Mouse (Mus musculus) stomach, embryonic 15.5 days (tissue): Measurements from ENCODE around the gene Eci3. TPM values are rescaled to one million over a fixed set of nuclear protein-coding genes. Genes with fewer than 3 reads are reported as not detected.
"Not testable (repeated sequence)": the region's sequence is repeated elsewhere in the genome, so short reads cannot be mapped to it uniquely, and the experiment has no call there.

Experiments
- ATAC-seq: fragments of 200-750 bp; cut with Nextera tagmentation; 2 replicates; pipeline ENCODE4 v1.8.0; 2017; ENCODE audit warnings: low read depth, moderate number of reproducible peaks, moderate TSS enrichment; ENCODE audit not compliant: insufficient read depth, low FRiP score
- H3K27ac ChIP-seq: fragments of 300-500 bp; sonication (generic); 2 replicates; pipeline ENCODE4 v1.5.1; 2015; ENCODE audit warnings: mild to moderate bottlenecking, inconsistent platforms
- H3K27me3 ChIP-seq: fragments of 300-500 bp; sonication (generic); replicated peaks from 2 replicates; pipeline ENCODE4 v1.6.1; 2015; ENCODE audit warnings: inconsistent platforms
- H3K36me3 ChIP-seq: fragments of 300-500 bp; sonication (generic); 2 replicates; pipeline ENCODE4 v1.6.1; 2015; ENCODE audit warnings: inconsistent platforms
- H3K4me1 ChIP-seq: fragments of 300-500 bp; sonication (generic); 2 replicates; pipeline ENCODE4 v1.6.1; 2015; ENCODE audit warnings: inconsistent platforms
- H3K4me2 ChIP-seq: fragments of 300-500 bp; sonication (generic); 2 replicates; pipeline ENCODE4 v1.6.1; 2015; ENCODE audit warnings: mild to moderate bottlenecking, inconsistent platforms
- H3K4me3 ChIP-seq: fragments of 300-500 bp; sonication (generic); replicated peaks from 2 replicates; pipeline ENCODE4 v1.5.1; 2015; ENCODE audit warnings: inconsistent platforms
- H3K9ac ChIP-seq: fragments of 300-500 bp; sonication (generic); 2 replicates; pipeline ENCODE4 v1.6.1; 2015; ENCODE audit warnings: inconsistent platforms
- H3K9me3 ChIP-seq: fragments of 300-500 bp; sonication (generic); 2 replicates; pipeline ENCODE4 v1.6.1; 2016; ENCODE audit warnings: inconsistent platforms
- WGBS: fragments of 180-500 bp; shearing (Covaris S2); methylation state at CpG from one replicate; pipeline ENCODE4 v1.1.7; 2015; 5-methylcytosine and 5-hydroxymethylcytosine counted together
- polyA plus RNA-seq: library from polyadenylated mRNA; unstranded; fragments of >200 nt; fragmentation: Nextera tagmentation; extraction: Ambion mirVana; gene quantifications from 2 replicates; pipeline ENCODE4 v1.2.1, GENCODE M21; 2015

The Eci3 gene
- polyA plus RNA-seq, 1 experiment from 2014 or later, result 1.2 TPM

- no peaks in the 10 kb centered on the region for H3K4me1 ChIP-seq
- H3K27ac ChIP-seq, result no peak overlapping the region
- H3K9me3 ChIP-seq, result no peaks in the 10 kb centered on the region
- 10% methylated on average over 1 of the region's 1 CpGs for WGBS
- no peak overlapping the region for H3K9ac ChIP-seq
- no peak for ATAC-seq
- H3K27me3 ChIP-seq, result no peaks in the 10 kb centered on the region
- no peak overlapping the region for H3K4me2 ChIP-seq
- no peak overlapping the region for H3K4me3 ChIP-seq
- H3K36me3 ChIP-seq, result peaks cover 14% of the 10 kb centered on the region
Measured at GRCm38 (mm10) chr13:34973149-34973548, 9.5 kb upstream of the Eci3 start.

GRCm38 (mm10) chr13:34972456-34972855 is 8.8 kb upstream of the Eci3 start:
- not testable (repeated sequence) for H3K27me3 ChIP-seq, H3K4me3 ChIP-seq, H3K9me3 ChIP-seq, H3K9ac ChIP-seq, ATAC-seq, H3K36me3 ChIP-seq, H3K4me2 ChIP-seq, H3K27ac ChIP-seq, H3K4me1 ChIP-seq

GRCm38 (mm10) chr13:34965647-34966046 is 2.0 kb upstream of the Eci3 start:
- H3K36me3 ChIP-seq, H3K4me3 ChIP-seq, H3K4me2 ChIP-seq, H3K27me3 ChIP-seq, H3K27ac ChIP-seq, H3K4me1 ChIP-seq, H3K9me3 ChIP-seq, H3K9ac ChIP-seq: not testable (repeated sequence)
- 0 out of 2 replicates have a peak, but pooled peaks have one; percentile 22 for ATAC-seq
- 73% methylated on average over 9 of the region's 9 CpGs for WGBS

GRCm38 (mm10) chr13:34964866-34965265 is 1.3 kb upstream of the Eci3 start:
- H3K36me3 ChIP-seq, result no peaks in the 10 kb centered on the region
- no peak overlapping the region for H3K27ac ChIP-seq
- ATAC-seq, result no peak
- H3K4me2 ChIP-seq, result peak overlapping the region; percentile 81
- peaks cover 9% of the 10 kb centered on the region; the same call in 1 of the 2 replicates for H3K4me1 ChIP-seq
- H3K27me3 ChIP-seq, result peaks cover 7% of the 10 kb centered on the region; the same call in 1 of the 2 replicates
- no peak overlapping the region for H3K9ac ChIP-seq
- H3K9me3 ChIP-seq, result no peaks in the 10 kb centered on the region
- H3K4me3 ChIP-seq, result peak overlapping the region; percentile 45
- WGBS, result 10% methylated on average over 5 of the region's 5 CpGs

- Histone ChIP-seq H3K4me3 (peak overlapping the region; percentile 45), H3K27me3 (peaks cover 7% of the 10 kb centered on the region; the same call in 1 of the 2 replicates), H3K36me3 (no peaks in the 10 kb centered on the region), H3K4me2 (peak overlapping the region; percentile 81), H3K9ac (no peak overlapping the region), H3K27ac (no peak overlapping the region), H3K9me3 (no peaks in the 10 kb centered on the region), H3K4me1 (peaks cover 9% of the 10 kb centered on the region; the same call in 1 of the 2 replicates)
- WGBS, result 7% methylated on average over 14 of the region's 14 CpGs
- ATAC-seq, result no peak
Measured at GRCm38 (mm10) chr13:34964419-34964818, 809 bp upstream of the Eci3 start.

- 78% methylated on average over 4 of the region's 4 CpGs for WGBS
- no peaks in the 10 kb centered on the region for H3K9me3 ChIP-seq
- no peak overlapping the region for H3K9ac ChIP-seq
- peaks cover 9% of the 10 kb centered on the region; the same call in 1 of the 2 replicates for H3K4me1 ChIP-seq
- H3K4me3 ChIP-seq, result no peak overlapping the region
- ATAC-seq, result no peak
- H3K27me3 ChIP-seq, result peaks cover 7% of the 10 kb centered on the region; the same call in 1 of the 2 replicates
- H3K36me3 ChIP-seq, result no peaks in the 10 kb centered on the region
- no peak overlapping the region for H3K27ac ChIP-seq
- H3K4me2 ChIP-seq, result no peak overlapping the region
Measured at GRCm38 (mm10) chr13:34960996-34961770, 2.4 kb downstream of the Eci3 start.

GRCm38 (mm10) chr13:34958158-34958557 is 5.5 kb downstream of the Eci3 start:
- WGBS, result 92% methylated on average over 3 of the region's 3 CpGs
- not testable (repeated sequence) for H3K4me3 ChIP-seq, H3K27ac ChIP-seq, H3K9ac ChIP-seq, ATAC-seq, H3K27me3 ChIP-seq, H3K4me2 ChIP-seq, H3K36me3 ChIP-seq, H3K4me1 ChIP-seq, H3K9me3 ChIP-seq

GRCm38 (mm10) chr13:34956901-34957300 is 6.7 kb downstream of the Eci3 start:
- H3K9ac ChIP-seq, result no peak overlapping the region
- no peak overlapping the region for H3K27ac ChIP-seq
- H3K4me1 ChIP-seq, result no peaks in the 10 kb centered on the region
- 61% methylated on average over 4 of the region's 4 CpGs for WGBS
- no peaks in the 10 kb centered on the region for H3K9me3 ChIP-seq
- no peaks in the 10 kb centered on the region for H3K27me3 ChIP-seq
- no peak for ATAC-seq
- no peaks in the 10 kb centered on the region for H3K36me3 ChIP-seq
- no peak overlapping the region for H3K4me3 ChIP-seq
- H3K4me2 ChIP-seq, result no peak overlapping the region

GRCm38 (mm10) chr13:34951437-34951836 is 12.2 kb downstream of the Eci3 start:
- 82% methylated on average over 2 of the region's 2 CpGs for WGBS
- H3K4me1 ChIP-seq, H3K36me3 ChIP-seq, H3K9me3 ChIP-seq, ATAC-seq, H3K27ac ChIP-seq, H3K4me2 ChIP-seq, H3K9ac ChIP-seq, H3K4me3 ChIP-seq, H3K27me3 ChIP-seq: not testable (repeated sequence)

GRCm38 (mm10) chr13:34942370-34942769 is 21.2 kb downstream of the Eci3 start:
- H3K9ac ChIP-seq, result no peak overlapping the region
- no peak overlapping the region for H3K4me3 ChIP-seq
- H3K27me3 ChIP-seq, result no peaks in the 10 kb centered on the region
- no peak for ATAC-seq
- H3K4me1 ChIP-seq, result no peaks in the 10 kb centered on the region
- no peak overlapping the region for H3K27ac ChIP-seq
- no peaks in the 10 kb centered on the region for H3K36me3 ChIP-seq
- H3K4me2 ChIP-seq, result no peak overlapping the region
- H3K9me3 ChIP-seq, result no peaks in the 10 kb centered on the region

- H3K36me3 ChIP-seq, result no peaks in the 10 kb centered on the region
- no peak overlapping the region for H3K27ac ChIP-seq
- WGBS, result 69% methylated on average over 10 of the region's 10 CpGs
- no peaks in the 10 kb centered on the region for H3K4me1 ChIP-seq
- no peaks in the 10 kb centered on the region for H3K9me3 ChIP-seq
- ATAC-seq, result no peak
- H3K4me2 ChIP-seq, result no peak overlapping the region
- no peak overlapping the region for H3K4me3 ChIP-seq
- H3K27me3 ChIP-seq, result no peaks in the 10 kb centered on the region
- H3K9ac ChIP-seq, result no peak overlapping the region
Measured at GRCm38 (mm10) chr13:34934931-34935644, 28.5 kb downstream of the Eci3 start.

GRCm38 (mm10) chr13:34924210-34924609 is 39.4 kb downstream of the Eci3 start, which contains the start of the genes Fam217a and 4933417A18Rik:
TSS of gene Fam217a (minus strand) at chr13:34924310.
TSS of gene 4933417A18Rik (plus strand) at chr13:34924409.
- H3K4me3 ChIP-seq, result no peak within 1 kb of the TSS
- WGBS, result 79% methylated on average over 4 of the region's 4 CpGs
- no peaks in the 10 kb centered on the region for H3K4me1 ChIP-seq
- no peaks in the 10 kb centered on the region for H3K36me3 ChIP-seq
- no peaks in the 10 kb centered on the region for H3K9me3 ChIP-seq
- no peaks in the 10 kb centered on the region for H3K27me3 ChIP-seq
- ATAC-seq, result no peak
- no peak within 1 kb of the TSS for H3K27ac ChIP-seq
- no peak within 1 kb of the TSS for H3K4me2 ChIP-seq
- H3K9ac ChIP-seq, result no peak within 1 kb of the TSS
